Mouse (Mus musculus): ENCODE measurements at regions not wholly inside any gene's neighbourhood (a gene's known extent, or its start where the extent isn't known, plus 50 kb on each side); places are given as distances from the start of the nearest gene placed in this dataset.

DNA sequence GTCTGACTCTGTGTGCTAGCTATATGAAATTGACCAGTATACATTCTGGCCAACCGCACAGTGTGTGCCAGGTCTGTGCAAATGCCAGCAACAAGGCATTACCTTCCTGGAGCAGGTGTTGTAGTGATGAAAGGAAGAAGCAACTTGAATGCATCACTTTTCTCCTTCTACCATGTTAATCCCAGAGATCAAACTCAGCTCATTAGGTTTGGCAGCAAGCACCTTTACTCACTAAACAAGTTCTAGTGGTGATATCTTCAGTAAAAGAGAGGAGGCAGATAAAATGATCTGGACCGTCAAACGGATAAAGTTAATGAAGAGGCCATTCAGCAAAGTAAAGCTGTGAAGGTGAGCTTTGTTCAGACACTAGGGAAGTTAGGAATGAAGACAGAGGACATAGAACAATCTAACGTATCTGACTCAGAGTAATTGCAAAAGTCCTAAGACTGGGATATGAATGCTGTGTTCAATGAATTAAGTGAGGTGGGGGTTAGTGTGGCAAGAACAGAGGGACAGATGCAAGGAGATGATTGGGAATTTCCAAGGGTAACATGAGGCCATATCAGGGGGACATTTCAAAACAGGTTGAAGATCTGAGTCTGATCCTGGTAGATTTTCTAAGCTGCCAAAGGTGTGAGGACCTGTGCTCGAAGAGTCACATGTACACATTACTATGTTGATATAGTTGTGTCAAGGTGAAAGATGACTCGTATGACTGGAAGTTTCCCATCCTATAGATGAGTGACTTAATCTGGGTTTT, 1478.4 kb upstream of the Slc10a2 start:
- Histone ChIP-seq H3K27me3 (ENCODE audit: insufficient read depth, low read length) (no peaks in the 10 kb centered on the region), H3K27ac (ENCODE audit: low read length) (no peak overlapping the region), H3K4me2 (replicated peaks; ENCODE audit: low read depth, low read length) (no peak overlapping the region), H3K9me3 (ENCODE audit: low read length) (no peaks in the 10 kb centered on the region), H3K36me3 (ENCODE audit: insufficient read depth, low read length) (no peaks in the 10 kb centered on the region), H3K4me1 (ENCODE audit: insufficient read depth, low read length) (no peaks in the 10 kb centered on the region), H3K9ac (replicated peaks; ENCODE audit: low read length) (no peak overlapping the region), H3K4me3 (ENCODE audit: low read length) (no peak overlapping the region)
- ATAC-seq (ENCODE audit: low FRiP score, low TSS enrichment) = no peak
- WGBS = 93% methylated on average over 6 of the region's 6 CpGs

GRCm38 (mm10) chr8:6582732-6583131, 1477.6 kb upstream of the Slc10a2 start:
- ATAC-seq (ENCODE audit: low FRiP score, low TSS enrichment) = no peak
- WGBS = 90% methylated on average over 3 of the region's 3 CpGs
- H3K9ac ChIP-seq (replicated peaks; ENCODE audit: low read length) = no peak overlapping the region
- H3K27ac ChIP-seq (ENCODE audit: low read length) = no peak overlapping the region
- H3K27me3 ChIP-seq (ENCODE audit: insufficient read depth, low read length) = no peaks in the 10 kb centered on the region
- H3K4me1 ChIP-seq (ENCODE audit: insufficient read depth, low read length) = no peaks in the 10 kb centered on the region
- H3K9me3 ChIP-seq (ENCODE audit: low read length) = no peaks in the 10 kb centered on the region
- H3K4me2 ChIP-seq (replicated peaks; ENCODE audit: low read depth, low read length) = no peak overlapping the region
- H3K36me3 ChIP-seq (ENCODE audit: insufficient read depth, low read length) = no peaks in the 10 kb centered on the region
- H3K4me3 ChIP-seq (ENCODE audit: low read length) = no peak overlapping the region

DNA sequence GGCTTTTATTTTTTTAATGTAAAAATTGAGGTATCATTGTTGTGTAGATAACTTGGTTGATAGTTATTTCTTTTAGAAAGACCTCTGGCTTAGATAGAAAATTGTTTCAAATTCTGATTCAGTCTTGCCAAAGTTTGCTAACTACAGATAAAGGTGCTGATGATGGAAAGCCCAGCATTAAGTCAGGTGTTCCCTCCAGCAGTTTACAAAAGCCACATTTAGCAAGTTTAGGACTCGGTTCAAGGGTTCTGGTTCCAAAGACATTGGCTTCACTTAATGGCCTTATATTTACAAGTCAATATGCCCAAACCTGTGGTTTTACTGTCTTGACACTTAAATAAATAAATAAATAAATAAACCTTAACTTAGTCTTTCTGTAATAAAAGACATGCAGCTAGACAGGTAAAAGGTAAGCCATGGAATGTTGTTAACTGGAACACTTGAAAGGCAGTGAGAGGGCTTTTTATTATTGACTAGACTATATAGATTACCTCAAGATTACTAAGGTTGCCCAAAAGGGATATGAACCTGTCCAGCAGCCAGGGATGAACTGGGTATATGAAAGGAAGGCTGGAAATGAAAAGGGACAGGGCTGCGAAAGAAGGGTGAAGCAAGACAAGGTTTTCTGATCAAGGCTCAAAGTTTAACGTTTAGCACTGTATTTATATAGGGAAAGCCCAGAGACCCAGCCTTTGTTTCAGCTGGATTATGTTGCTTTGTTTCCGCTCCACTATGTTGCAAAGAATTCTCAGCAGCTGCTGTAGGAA, 1472.9 kb upstream of the Slc10a2 start:
- H3K27ac ChIP-seq (ENCODE audit: low read length) = no peak overlapping the region
- H3K9ac ChIP-seq (replicated peaks; ENCODE audit: low read length) = no peak overlapping the region
- no peak overlapping the region for H3K4me3 ChIP-seq (ENCODE audit: low read length)
- no peak for ATAC-seq (ENCODE audit: low FRiP score, low TSS enrichment)
- 78% methylated on average over 4 of the region's 4 CpGs for WGBS
- H3K4me1 ChIP-seq (ENCODE audit: insufficient read depth, low read length) = no peaks in the 10 kb centered on the region
- H3K36me3 ChIP-seq (ENCODE audit: insufficient read depth, low read length) = no peaks in the 10 kb centered on the region
- no peaks in the 10 kb centered on the region for H3K9me3 ChIP-seq (ENCODE audit: low read length)
- H3K4me2 ChIP-seq (replicated peaks; ENCODE audit: low read depth, low read length) = no peak overlapping the region
- no peaks in the 10 kb centered on the region for H3K27me3 ChIP-seq (ENCODE audit: insufficient read depth, low read length)

DNA sequence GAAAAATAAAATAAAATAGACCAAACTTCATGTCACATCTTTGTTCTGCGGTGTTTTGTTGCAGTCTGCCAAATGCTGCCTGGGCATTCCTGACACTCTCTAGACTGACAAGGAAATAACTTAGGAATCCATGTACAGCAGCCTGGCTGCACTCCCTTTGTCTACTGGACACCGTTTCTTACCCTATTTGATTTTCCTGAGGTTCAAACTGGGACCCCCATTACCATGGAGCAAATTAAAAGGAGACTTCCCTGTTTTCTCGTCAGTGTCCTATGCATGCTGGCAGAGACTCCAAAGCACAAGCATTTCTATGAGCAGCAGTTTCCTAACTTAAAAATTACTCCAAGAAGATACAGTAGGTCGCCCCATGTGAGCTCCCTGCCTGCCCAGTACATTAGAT, 1470.1 kb upstream of the Slc10a2 start:
- Histone ChIP-seq H3K36me3 (ENCODE audit: insufficient read depth, low read length) (no peaks in the 10 kb centered on the region), H3K27me3 (ENCODE audit: insufficient read depth, low read length) (no peaks in the 10 kb centered on the region), H3K9me3 (ENCODE audit: low read length) (no peaks in the 10 kb centered on the region), H3K4me3 (ENCODE audit: low read length) (no peak overlapping the region), H3K4me1 (ENCODE audit: insufficient read depth, low read length) (no peaks in the 10 kb centered on the region), H3K4me2 (replicated peaks; ENCODE audit: low read depth, low read length) (no peak overlapping the region), H3K9ac (replicated peaks; ENCODE audit: low read length) (no peak overlapping the region), H3K27ac (ENCODE audit: low read length) (no peak overlapping the region)
- 72% methylated on average over 4 of the region's 4 CpGs for WGBS
- no peak for ATAC-seq (ENCODE audit: low FRiP score, low TSS enrichment)

GRCm38 (mm10) chr8:6573492-6573891, 1468.3 kb upstream of the Slc10a2 start:
- Histone ChIP-seq H3K4me1 (ENCODE audit: insufficient read depth, low read length) (no peaks in the 10 kb centered on the region), H3K36me3 (ENCODE audit: insufficient read depth, low read length) (no peaks in the 10 kb centered on the region), H3K9me3 (ENCODE audit: low read length) (no peaks in the 10 kb centered on the region), H3K9ac (replicated peaks; ENCODE audit: low read length) (no peak overlapping the region), H3K4me3 (ENCODE audit: low read length) (no peak overlapping the region), H3K27ac (ENCODE audit: low read length) (no peak overlapping the region), H3K4me2 (replicated peaks; ENCODE audit: low read depth, low read length) (no peak overlapping the region), H3K27me3 (ENCODE audit: insufficient read depth, low read length) (no peaks in the 10 kb centered on the region)
- WGBS = 91% methylated on average over 3 of the region's 3 CpGs
- ATAC-seq (ENCODE audit: low FRiP score, low TSS enrichment) = no peak

GRCm38 (mm10) chr8:6572066-6572665, 1467.0 kb upstream of the Slc10a2 start:
- H3K4me3 ChIP-seq (ENCODE audit: low read length) = no peak overlapping the region

DNA sequence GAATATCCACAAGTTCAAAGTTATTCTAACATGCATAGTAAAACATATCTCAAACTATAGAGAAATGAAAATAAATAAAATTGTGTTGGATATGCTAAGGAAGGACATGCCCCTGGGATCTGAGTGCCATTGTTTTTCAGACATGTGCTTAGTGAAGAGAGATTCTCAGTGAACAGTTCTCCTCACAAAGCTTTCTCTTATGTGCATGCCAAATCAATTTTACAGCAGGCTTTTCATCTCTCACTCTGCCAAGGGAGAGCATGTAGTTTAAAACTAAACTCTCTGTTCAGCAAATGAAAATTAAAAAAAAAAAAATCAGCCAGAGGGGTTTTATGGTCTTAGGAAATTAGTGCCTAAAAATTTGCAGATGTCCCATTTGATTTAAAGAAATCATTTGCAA, 1445.8 kb upstream of the Slc10a2 start:
- ATAC-seq (ENCODE audit: low FRiP score, low TSS enrichment) = no peak
- no peak overlapping the region for H3K27ac ChIP-seq (ENCODE audit: low read length)
- no peak overlapping the region for H3K4me2 ChIP-seq (replicated peaks; ENCODE audit: low read depth, low read length)
- no peaks in the 10 kb centered on the region for H3K9me3 ChIP-seq (ENCODE audit: low read length)
- no peak overlapping the region for H3K9ac ChIP-seq (replicated peaks; ENCODE audit: low read length)
- H3K27me3 ChIP-seq (ENCODE audit: insufficient read depth, low read length) = no peaks in the 10 kb centered on the region
- H3K4me1 ChIP-seq (ENCODE audit: insufficient read depth, low read length) = no peaks in the 10 kb centered on the region
- no peaks in the 10 kb centered on the region for H3K36me3 ChIP-seq (ENCODE audit: insufficient read depth, low read length)
- no peak overlapping the region for H3K4me3 ChIP-seq (ENCODE audit: low read length)

More at GRCm38 (mm10) chr8:6572066-6572665, 1467.0 kb upstream of the Slc10a2 start:
- Histone ChIP-seq H3K4me2 (replicated peaks; ENCODE audit: low read depth, low read length) (peak overlapping the region; percentile 38; the same call in 1 of the 2 replicates), H3K27me3 (ENCODE audit: insufficient read depth, low read length) (no peaks in the 10 kb centered on the region), H3K9ac (replicated peaks; ENCODE audit: low read length) (no peak overlapping the region), H3K36me3 (ENCODE audit: insufficient read depth, low read length) (no peaks in the 10 kb centered on the region), H3K27ac (ENCODE audit: low read length) (no peak overlapping the region), H3K9me3 (ENCODE audit: low read length) (no peaks in the 10 kb centered on the region), H3K4me1 (ENCODE audit: insufficient read depth, low read length) (no peaks in the 10 kb centered on the region)
- WGBS = 29% methylated on average over 9 of the region's 9 CpGs
- ATAC-seq (ENCODE audit: low FRiP score, low TSS enrichment) = peak; percentile 46; the same call in 1 of the 2 replicates

DNA sequence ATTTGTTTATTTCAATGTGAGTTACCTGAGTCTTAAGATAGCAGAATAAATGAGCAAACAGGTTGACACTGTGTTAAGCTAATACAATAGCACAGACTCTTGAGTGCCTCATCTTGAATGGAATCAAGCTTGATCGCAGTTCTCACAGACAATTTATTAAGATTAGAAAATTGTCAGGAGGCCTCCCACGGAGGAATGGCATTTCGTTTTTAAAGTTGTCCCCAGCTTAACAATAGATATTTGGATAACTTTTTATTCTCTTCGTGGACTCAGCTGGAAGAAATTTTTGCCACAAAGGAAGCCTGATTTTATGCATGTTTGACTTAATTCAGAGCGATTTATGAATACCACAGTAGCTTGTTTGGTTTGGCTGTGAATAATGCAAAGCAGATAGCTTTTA, 1422.0 kb upstream of the Slc10a2 start:
- no peaks in the 10 kb centered on the region for H3K36me3 ChIP-seq (ENCODE audit: insufficient read depth, low read length)
- no peak overlapping the region for H3K9ac ChIP-seq (replicated peaks; ENCODE audit: low read length)
- no peak for ATAC-seq (ENCODE audit: low FRiP score, low TSS enrichment)
- H3K4me1 ChIP-seq (ENCODE audit: insufficient read depth, low read length) = no peaks in the 10 kb centered on the region
- H3K27me3 ChIP-seq (ENCODE audit: insufficient read depth, low read length) = no peaks in the 10 kb centered on the region
- no peak overlapping the region for H3K4me3 ChIP-seq (ENCODE audit: low read length)
- H3K4me2 ChIP-seq (replicated peaks; ENCODE audit: low read depth, low read length) = no peak overlapping the region
- H3K27ac ChIP-seq (ENCODE audit: low read length) = no peak overlapping the region
- no peaks in the 10 kb centered on the region for H3K9me3 ChIP-seq (ENCODE audit: low read length)
- WGBS = 54% methylated on average over 5 of the region's 5 CpGs

DNA sequence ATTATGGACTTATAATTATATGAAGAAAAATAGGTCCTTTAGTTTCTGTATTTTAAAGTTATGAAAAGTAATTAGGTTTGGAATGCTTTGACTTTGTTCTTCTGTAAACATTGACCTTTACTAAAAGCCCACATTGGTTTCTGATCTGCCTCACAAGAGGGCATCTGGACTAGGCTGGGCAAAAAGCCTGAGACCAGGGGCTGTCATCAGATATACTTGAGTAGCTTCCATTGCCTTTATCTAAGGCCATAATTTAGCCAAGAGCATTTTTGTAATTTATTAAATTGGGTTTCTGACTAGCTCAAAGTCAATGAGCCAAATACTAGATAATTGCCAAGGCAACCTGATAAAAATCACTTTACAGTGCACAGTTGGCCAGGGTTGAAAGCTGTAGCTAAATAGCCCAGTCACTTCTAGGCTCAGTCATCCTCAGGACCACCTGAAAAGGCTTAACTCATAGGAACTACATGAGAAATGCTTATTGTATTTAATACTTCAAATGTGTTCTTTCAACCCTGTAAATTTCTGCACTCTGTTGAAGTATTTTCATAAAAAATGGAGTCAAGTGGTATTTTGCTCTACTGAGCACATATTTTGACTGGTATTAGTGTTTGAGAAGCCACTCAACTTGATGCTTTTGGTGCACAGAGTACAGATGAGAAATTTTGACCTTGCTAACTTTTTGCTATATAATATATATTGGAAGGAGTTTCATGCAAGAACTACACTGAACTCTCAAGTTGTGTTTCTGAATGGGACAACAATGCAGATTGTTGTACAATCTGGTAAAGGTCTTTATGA, 1410.9 kb upstream of the Slc10a2 start:
- ATAC-seq (ENCODE audit: low FRiP score, low TSS enrichment) = peak; percentile 91

More for the DNA sequence above, 1410.9 kb upstream of the Slc10a2 start:
- no peaks in the 10 kb centered on the region for H3K27me3 ChIP-seq (ENCODE audit: insufficient read depth, low read length)
- no peaks in the 10 kb centered on the region for H3K36me3 ChIP-seq (ENCODE audit: insufficient read depth, low read length)
- H3K4me2 ChIP-seq (replicated peaks; ENCODE audit: low read depth, low read length) = no peak overlapping the region
- no peak overlapping the region for H3K27ac ChIP-seq (ENCODE audit: low read length)
- no peaks in the 10 kb centered on the region for H3K9me3 ChIP-seq (ENCODE audit: low read length)
- H3K4me1 ChIP-seq (ENCODE audit: insufficient read depth, low read length) = no peaks in the 10 kb centered on the region
- no peak overlapping the region for H3K4me3 ChIP-seq (ENCODE audit: low read length)
- H3K9ac ChIP-seq (replicated peaks; ENCODE audit: low read length) = no peak overlapping the region

All from kidney, embryonic 16.5 days (tissue).